Mouse (Mus musculus): ENCODE results near the gene Zfp78.

GRCm38 (mm10) chr7:6386995-6387394, 23.9 kb downstream of the Zfp78 start:
- no peak for TF ChIP-seq GATA1 (IDR thresholded peaks at IDR 0.05; ENCODE audit: borderline replicate concordance, low read length)
- TF ChIP-seq FLI1 (IDR thresholded peaks at IDR 0.05; ENCODE audit: low read length): no peak

Data from megakaryocyte, embryonic 14.5 days (primary cell).